Mouse (Mus musculus) limb, embryonic 13.5 days (tissue): ENCODE results near the gene Tmem108. TPM values are rescaled to one million over a fixed set of nuclear protein-coding genes. Genes with fewer than 3 reads are reported as not detected.

ENCODE experiments used
- ATAC-seq: fragments of 200-750 bp; cut with Nextera tagmentation; 2 replicates; pipeline ENCODE4 v1.8.0; 2017; ENCODE audit warnings: low read depth, moderate number of reproducible peaks, moderate TSS enrichment; ENCODE audit not compliant: low FRiP score
- H3K27ac ChIP-seq: fragments of 300-500 bp; sonication (generic); 2 replicates; pipeline ENCODE4 v1.5.1; 2015; ENCODE audit warnings: inconsistent platforms, mild to moderate bottlenecking, moderate library complexity
- H3K27me3 ChIP-seq: fragments of 300-500 bp; sonication (generic); 2 replicates; pipeline ENCODE4 v1.6.1; 2015; ENCODE audit warnings: mild to moderate bottlenecking, inconsistent platforms
- H3K36me3 ChIP-seq: fragments of 300-500 bp; sonication (generic); 2 replicates; pipeline ENCODE4 v1.6.1; 2015; ENCODE audit warnings: inconsistent platforms, mild to moderate bottlenecking, moderate library complexity
- H3K4me1 ChIP-seq: fragments of 300-500 bp; sonication (generic); 2 replicates; pipeline ENCODE4 v1.6.1; 2015; ENCODE audit warnings: inconsistent platforms
- H3K4me2 ChIP-seq: fragments of 300-500 bp; sonication (generic); replicated peaks from 2 replicates; pipeline ENCODE4 v1.6.1; 2015; ENCODE audit warnings: inconsistent platforms, mild to moderate bottlenecking, moderate library complexity
- H3K4me3 ChIP-seq: fragments of 300-500 bp; sonication (generic); 2 replicates; pipeline ENCODE4 v1.5.1; 2015; ENCODE audit warnings: moderate library complexity, mild to moderate bottlenecking, inconsistent platforms
- H3K9ac ChIP-seq: fragments of 300-500 bp; sonication (generic); 2 replicates; pipeline ENCODE4 v1.6.1; 2015; ENCODE audit warnings: mild to moderate bottlenecking, inconsistent platforms
- H3K9me3 ChIP-seq: fragments of 300-500 bp; sonication (generic); 2 replicates; pipeline ENCODE4 v1.6.1; 2016; ENCODE audit warnings: inconsistent platforms
- WGBS: fragments of 180-500 bp; shearing (Covaris S2); methylation state at CpG from one replicate; pipeline ENCODE4 v1.1.7; 2015; 5-methylcytosine and 5-hydroxymethylcytosine counted together
- polyA plus RNA-seq: library from polyadenylated mRNA; unstranded; fragments of >200 nt; fragmentation: Nextera tagmentation; extraction: Ambion mirVana; gene quantifications from 2 replicates; pipeline ENCODE4 v1.2.1, GENCODE M21; 2015

The Tmem108 gene
- polyA plus RNA-seq, 1 experiment from 2014 or later: 14.6 TPM

- Histone ChIP-seq H3K9me3 (no peaks in the 10 kb centered on the region), H3K27ac (no peak overlapping the region), H3K4me3 (no peak overlapping the region), H3K4me1 (no peaks in the 10 kb centered on the region), H3K27me3 (no peaks in the 10 kb centered on the region), H3K36me3 (no peaks in the 10 kb centered on the region), H3K9ac (no peak overlapping the region), H3K4me2 (no peak overlapping the region)
- WGBS: 91% methylated on average over 7 of the region's 7 CpGs
- ATAC-seq: no peak
Measured at GRCm38 (mm10) chr9:103594423-103595189, 167.0 kb downstream of the Tmem108 start.

- H3K4me2 ChIP-seq: no peak overlapping the region
- H3K4me3 ChIP-seq: no peak overlapping the region
- H3K9ac ChIP-seq: no peak overlapping the region
- H3K4me1 ChIP-seq: no peaks in the 10 kb centered on the region
- no peaks in the 10 kb centered on the region for H3K9me3 ChIP-seq
- no peaks in the 10 kb centered on the region for H3K27me3 ChIP-seq
- WGBS: 71% methylated on average over 4 of the region's 4 CpGs
- no peaks in the 10 kb centered on the region for H3K36me3 ChIP-seq
- ATAC-seq: no peak
- H3K27ac ChIP-seq: no peak overlapping the region
Measured at GRCm38 (mm10) chr9:103593079-103593478, 168.6 kb downstream of the Tmem108 start.

GRCm38 (mm10) chr9:103591962-103592361, 169.7 kb downstream of the Tmem108 start:
- Histone ChIP-seq H3K27me3 (no peaks in the 10 kb centered on the region), H3K4me1 (no peaks in the 10 kb centered on the region), H3K36me3 (no peaks in the 10 kb centered on the region), H3K4me2 (no peak overlapping the region), H3K9ac (no peak overlapping the region), H3K9me3 (no peaks in the 10 kb centered on the region), H3K27ac (no peak overlapping the region), H3K4me3 (no peak overlapping the region)
- 83% methylated on average over 4 of the region's 4 CpGs for WGBS
- ATAC-seq: no peak

GRCm38 (mm10) chr9:103590801-103591200, 170.8 kb downstream of the Tmem108 start:
- 87% methylated on average over 5 of the region's 5 CpGs for WGBS
- H3K4me2 ChIP-seq: no peak overlapping the region
- no peak for ATAC-seq
- no peaks in the 10 kb centered on the region for H3K4me1 ChIP-seq
- no peaks in the 10 kb centered on the region for H3K36me3 ChIP-seq
- H3K27ac ChIP-seq: no peak overlapping the region
- no peak overlapping the region for H3K4me3 ChIP-seq
- H3K9ac ChIP-seq: no peak overlapping the region
- H3K9me3 ChIP-seq: no peaks in the 10 kb centered on the region
- H3K27me3 ChIP-seq: no peaks in the 10 kb centered on the region

- H3K9ac ChIP-seq: no peak overlapping the region
- H3K4me3 ChIP-seq: no peak overlapping the region
- no peak overlapping the region for H3K27ac ChIP-seq
- no peaks in the 10 kb centered on the region for H3K27me3 ChIP-seq
- H3K9me3 ChIP-seq: no peaks in the 10 kb centered on the region
- no peaks in the 10 kb centered on the region for H3K36me3 ChIP-seq
- no peak for ATAC-seq
- H3K4me2 ChIP-seq: no peak overlapping the region
- 83% methylated on average over 4 of the region's 4 CpGs for WGBS
- no peaks in the 10 kb centered on the region for H3K4me1 ChIP-seq
Measured at GRCm38 (mm10) chr9:103584865-103585264, 176.8 kb downstream of the Tmem108 start.

- no peak for ATAC-seq
- Histone ChIP-seq H3K4me2 (no peak overlapping the region), H3K27ac (no peak overlapping the region), H3K4me3 (no peak overlapping the region), H3K36me3 (no peaks in the 10 kb centered on the region), H3K4me1 (no peaks in the 10 kb centered on the region), H3K9ac (no peak overlapping the region), H3K27me3 (no peaks in the 10 kb centered on the region), H3K9me3 (no peaks in the 10 kb centered on the region)
- WGBS: 84% methylated on average over 10 of the region's 10 CpGs
Measured at GRCm38 (mm10) chr9:103582249-103582961, 179.2 kb downstream of the Tmem108 start.

GRCm38 (mm10) chr9:103580621-103581020, 181.0 kb downstream of the Tmem108 start:
- H3K27me3 ChIP-seq: no peaks in the 10 kb centered on the region
- no peak for ATAC-seq
- H3K27ac ChIP-seq: no peak overlapping the region
- 97% methylated on average over 6 of the region's 6 CpGs for WGBS
- H3K4me2 ChIP-seq: no peak overlapping the region
- H3K4me3 ChIP-seq: no peak overlapping the region
- H3K4me1 ChIP-seq: no peaks in the 10 kb centered on the region
- no peak overlapping the region for H3K9ac ChIP-seq
- no peaks in the 10 kb centered on the region for H3K36me3 ChIP-seq
- no peaks in the 10 kb centered on the region for H3K9me3 ChIP-seq

- H3K4me3 ChIP-seq: no peak overlapping the region
- H3K27me3 ChIP-seq: no peaks in the 10 kb centered on the region
- H3K9ac ChIP-seq: no peak overlapping the region
- 94% methylated on average over 4 of the region's 4 CpGs for WGBS
- H3K36me3 ChIP-seq: no peaks in the 10 kb centered on the region
- H3K9me3 ChIP-seq: no peaks in the 10 kb centered on the region
- ATAC-seq: no peak
- no peak overlapping the region for H3K4me2 ChIP-seq
- no peaks in the 10 kb centered on the region for H3K4me1 ChIP-seq
- no peak overlapping the region for H3K27ac ChIP-seq
Measured at GRCm38 (mm10) chr9:103580186-103580585, 181.5 kb downstream of the Tmem108 start.

GRCm38 (mm10) chr9:103579411-103580026, 182.1 kb downstream of the Tmem108 start:
- no peaks in the 10 kb centered on the region for H3K9me3 ChIP-seq
- 77% methylated on average over 9 of the region's 9 CpGs for WGBS
- no peak overlapping the region for H3K9ac ChIP-seq
- no peak overlapping the region for H3K4me2 ChIP-seq
- H3K27me3 ChIP-seq: no peaks in the 10 kb centered on the region
- H3K4me3 ChIP-seq: no peak overlapping the region
- no peak overlapping the region for H3K27ac ChIP-seq
- ATAC-seq: no peak
- H3K4me1 ChIP-seq: peaks cover 3% of the 10 kb centered on the region
- no peaks in the 10 kb centered on the region for H3K36me3 ChIP-seq

- Histone ChIP-seq H3K4me3 (no peak overlapping the region), H3K4me1 (peaks cover 10% of the 10 kb centered on the region), H3K4me2 (no peak overlapping the region), H3K36me3 (no peaks in the 10 kb centered on the region), H3K9ac (no peak overlapping the region; the same call in 1 of the 2 replicates), H3K9me3 (no peaks in the 10 kb centered on the region), H3K27me3 (no peaks in the 10 kb centered on the region), H3K27ac (no peak overlapping the region)
- ATAC-seq: no peak
- 52% methylated on average over 4 of the region's 4 CpGs for WGBS
Measured at GRCm38 (mm10) chr9:103577731-103578130, 183.9 kb downstream of the Tmem108 start.

GRCm38 (mm10) chr9:103577181-103577580, 184.5 kb downstream of the Tmem108 start:
- no peaks in the 10 kb centered on the region for H3K27me3 ChIP-seq
- WGBS: 95% methylated on average over 5 of the region's 5 CpGs
- H3K4me3 ChIP-seq: no peak overlapping the region
- no peaks in the 10 kb centered on the region for H3K36me3 ChIP-seq
- no peak for ATAC-seq
- H3K9ac ChIP-seq: no peak overlapping the region
- H3K27ac ChIP-seq: no peak overlapping the region
- no peak overlapping the region for H3K4me2 ChIP-seq
- H3K9me3 ChIP-seq: no peaks in the 10 kb centered on the region
- peaks cover 12% of the 10 kb centered on the region for H3K4me1 ChIP-seq

- Histone ChIP-seq H3K9ac (no peak overlapping the region), H3K9me3 (no peaks in the 10 kb centered on the region), H3K27ac (no peak overlapping the region), H3K36me3 (no peaks in the 10 kb centered on the region), H3K4me2 (no peak overlapping the region), H3K4me1 (peaks cover 14% of the 10 kb centered on the region), H3K27me3 (no peaks in the 10 kb centered on the region), H3K4me3 (no peak overlapping the region)
- 88% methylated on average over 5 of the region's 5 CpGs for WGBS
- no peak for ATAC-seq
Measured at GRCm38 (mm10) chr9:103575901-103576300, 185.7 kb downstream of the Tmem108 start.
